Mouse (Mus musculus) CH12.LX (cell line): Measurements from ENCODE around the gene Zdhhc23. TPM values are rescaled to one million over a fixed set of nuclear protein-coding genes. Genes with fewer than 3 reads are reported as not detected.

Experiments used
- DNase-seq: peaks from one replicate; pipeline ENCODE4 v3.0.0-alpha.2; 2013; ENCODE audit errors: extremely low read depth
- H3K27ac ChIP-seq: 2 replicates; pipeline ENCODE4 v1.5.1; 2012; ENCODE audit warnings: low read depth, mild to moderate bottlenecking, control low read depth, moderate library complexity; ENCODE audit not compliant: insufficient read depth
- H3K27me3 ChIP-seq: replicated peaks from 2 replicates; pipeline ENCODE3; 2012; ENCODE audit warnings: inconsistent platforms
- H3K36me3 ChIP-seq, 2 experiments: replicated peaks in 1 of 2; 2 replicates each; pipeline versions ENCODE3 to v1.6.1; 2012; ENCODE audit warnings: inconsistent platforms in 1 of 2, low read length in 1 of 2, mild to moderate bottlenecking in 1 of 2, mixed read lengths in 1 of 2, moderate library complexity in 1 of 2; ENCODE audit not compliant: control insufficient read depth in 1 of 2, insufficient read depth in 1 of 2
- H3K4me1 ChIP-seq, 2 experiments: 2 replicates each; pipeline ENCODE4 v1.6.1; 2012; ENCODE audit warnings: inconsistent platforms in 1 of 2, moderate library complexity in 1 of 2; ENCODE audit not compliant: insufficient read depth in 2 of 2, control insufficient read depth in 1 of 2
- H3K4me2 ChIP-seq: 2 replicates; pipeline ENCODE4 v1.6.1; 2012; ENCODE audit warnings: low read depth, mild to moderate bottlenecking, control low read depth; ENCODE audit not compliant: poor library complexity, insufficient read depth, severe bottlenecking
- H3K4me3 ChIP-seq, 3 experiments: fragments of 150-350 bp in 1 of 3; sonication (generic) in 1 of 3; replicated peaks in 1 of 3; 2 replicates each; pipeline versions ENCODE3 to v1.5.1; 2011 to 2012; ENCODE audit warnings: low read depth in 2 of 3, low read length in 2 of 3, mild to moderate bottlenecking in 2 of 3, moderate library complexity in 2 of 3, control low read depth in 1 of 3, improper control_type of control experiment in 1 of 3, inconsistent platforms in 1 of 3, mixed read lengths in 1 of 3; ENCODE audit not compliant: poor library complexity in 1 of 3
- H3K79me2 ChIP-seq: replicated peaks from 2 replicates; pipeline ENCODE4 v1.6.1; 2012; ENCODE audit warnings: mild to moderate bottlenecking, moderate library complexity; ENCODE audit not compliant: control insufficient read depth, poor library complexity, insufficient read depth, severe bottlenecking; ENCODE audit errors: extremely low read depth
- H3K9ac ChIP-seq: 2 replicates; pipeline ENCODE4 v1.6.1; 2012; ENCODE audit warnings: low read depth, mild to moderate bottlenecking, control low read depth, moderate library complexity; ENCODE audit not compliant: insufficient read depth
- H3K9me3 ChIP-seq: replicated peaks from 2 replicates; pipeline ENCODE3; 2012; ENCODE audit warnings: low read length, inconsistent platforms, mixed read lengths
- BHLHE40 ChIP-seq: IDR thresholded peaks from 2 replicates; pipeline ENCODE4 v1.6.1; 2011; ENCODE audit warnings: mild to moderate bottlenecking, low read depth, low read length, improper control_type of control experiment
- CHD1 ChIP-seq: IDR thresholded peaks from 2 replicates; pipeline ENCODE4 v1.6.1; 2012; ENCODE audit warnings: low read depth, low read length, improper control_type of control experiment, inconsistent platforms
- CTCF ChIP-seq, 2 experiments: IDR thresholded peaks in 1 of 2; conservative IDR thresholded peaks in 1 of 2; 2 replicates each; pipeline ENCODE4 v1.5.1; 2011 to 2012; ENCODE audit warnings: low read depth in 2 of 2, low read length in 2 of 2, improper control_type of control experiment in 1 of 2, inconsistent platforms in 1 of 2, mild to moderate bottlenecking in 1 of 2, moderate library complexity in 1 of 2
- ELF1 ChIP-seq: IDR thresholded peaks from 2 replicates; pipeline ENCODE4 v1.6.1; 2014; ENCODE audit warnings: low read depth, mild to moderate bottlenecking, inconsistent platforms, low read length, improper control_type of control experiment
- EP300 ChIP-seq: IDR thresholded peaks from 2 replicates; pipeline ENCODE4 v1.6.1; 2011; ENCODE audit warnings: low read length, improper control_type of control experiment
- ETS1 ChIP-seq: conservative IDR thresholded peaks from 2 replicates; pipeline ENCODE4 v1.6.1; 2012; ENCODE audit warnings: low read depth, mild to moderate bottlenecking, inconsistent platforms, low read length, improper control_type of control experiment, moderate library complexity
- GABPA ChIP-seq: IDR thresholded peaks from 2 replicates; pipeline ENCODE4 v1.6.1; 2012; ENCODE audit warnings: low read depth, low read length, improper control_type of control experiment, inconsistent platforms; ENCODE audit not compliant: insufficient replicate concordance
- IRF4 ChIP-seq: IDR thresholded peaks from 2 replicates; pipeline ENCODE4 v1.6.1; 2014; ENCODE audit warnings: low read depth, mild to moderate bottlenecking, inconsistent platforms, low read length, improper control_type of control experiment
- JUN ChIP-seq: IDR thresholded peaks from 2 replicates; pipeline ENCODE4 v1.6.1; 2011; ENCODE audit warnings: low read depth, mild to moderate bottlenecking, low read length, improper control_type of control experiment, moderate library complexity; ENCODE audit not compliant: insufficient read depth
- JUND ChIP-seq: conservative IDR thresholded peaks from 2 replicates; pipeline ENCODE4 v1.6.1; 2011; ENCODE audit warnings: low read depth, low read length, improper control_type of control experiment
- MAX ChIP-seq: IDR thresholded peaks from 2 replicates; pipeline ENCODE4 v1.6.1; 2011; ENCODE audit warnings: low read length, improper control_type of control experiment
- MEF2A ChIP-seq: IDR thresholded peaks from 2 replicates; pipeline ENCODE4 v1.6.1; 2014; ENCODE audit warnings: low read depth, mild to moderate bottlenecking, inconsistent platforms, low read length, improper control_type of control experiment, borderline replicate concordance
- MXI1 ChIP-seq: IDR thresholded peaks from 2 replicates; pipeline ENCODE4 v1.6.1; 2011; ENCODE audit warnings: mild to moderate bottlenecking, low read depth, low read length, improper control_type of control experiment
- MYC ChIP-seq: IDR thresholded peaks from 2 replicates; pipeline ENCODE4 v1.6.1; 2011; ENCODE audit warnings: low read depth, mild to moderate bottlenecking, improper control_type of control experiment, low read length
- NELFE ChIP-seq: IDR thresholded peaks from 2 replicates; pipeline ENCODE4 v1.6.1; 2011; ENCODE audit warnings: low read depth, low read length, improper control_type of control experiment
- NRF1 ChIP-seq: IDR thresholded peaks from 2 replicates; pipeline ENCODE4 v1.6.1; 2014; ENCODE audit warnings: low read depth, mild to moderate bottlenecking, inconsistent platforms, low read length, improper control_type of control experiment, moderate library complexity
- PAX5 ChIP-seq: IDR thresholded peaks from 2 replicates; pipeline ENCODE4 v1.6.1; 2012; ENCODE audit warnings: low read length, inconsistent platforms, mixed read lengths
- POLR2A ChIP-seq: IDR thresholded peaks from 2 replicates; pipeline ENCODE4 v1.6.1; 2011; ENCODE audit warnings: low read depth, mild to moderate bottlenecking, improper control_type of control experiment, low read length
- RAD21 ChIP-seq: IDR thresholded peaks from 2 replicates; pipeline ENCODE4 v1.6.1; 2011; ENCODE audit warnings: low read depth, mild to moderate bottlenecking, low read length, improper control_type of control experiment, moderate library complexity
- RCOR1 ChIP-seq: conservative IDR thresholded peaks from 2 replicates; pipeline ENCODE4 v1.6.1; 2012; ENCODE audit warnings: low read depth, mild to moderate bottlenecking, inconsistent platforms, low read length, improper control_type of control experiment
- SIN3A ChIP-seq: IDR thresholded peaks from 2 replicates; pipeline ENCODE4 v1.6.1; 2012; ENCODE audit warnings: low read length, improper control_type of control experiment, inconsistent platforms
- TBP ChIP-seq: conservative IDR thresholded peaks from 2 replicates; pipeline ENCODE4 v1.6.1; 2011; ENCODE audit warnings: low read depth, low read length, improper control_type of control experiment
- TCF12 ChIP-seq: IDR thresholded peaks from 2 replicates; pipeline ENCODE4 v1.6.1; 2014; ENCODE audit warnings: low read depth, mild to moderate bottlenecking, inconsistent platforms, low read length, improper control_type of control experiment
- UBTF ChIP-seq: IDR thresholded peaks from 2 replicates; pipeline ENCODE4 v1.6.1; 2012; ENCODE audit warnings: low read depth, mild to moderate bottlenecking, inconsistent platforms, low read length, improper control_type of control experiment, moderate library complexity
- USF2 ChIP-seq: conservative IDR thresholded peaks from 2 replicates; pipeline ENCODE4 v1.6.1; 2011; ENCODE audit warnings: low read depth, low read length, improper control_type of control experiment
- ZC3H11A ChIP-seq: IDR thresholded peaks from 2 replicates; pipeline ENCODE4 v1.6.1; 2012; ENCODE audit warnings: low read depth, mild to moderate bottlenecking, inconsistent platforms, low read length, improper control_type of control experiment
- ZKSCAN1 ChIP-seq: IDR thresholded peaks from 2 replicates; pipeline ENCODE4 v1.6.1; 2012; ENCODE audit warnings: low read depth, inconsistent platforms, low read length, improper control_type of control experiment, borderline replicate concordance
- ZMIZ1 ChIP-seq: IDR thresholded peaks from 2 replicates; pipeline ENCODE4 v1.6.1; 2012; ENCODE audit warnings: low read depth, mild to moderate bottlenecking, inconsistent platforms, low read length, improper control_type of control experiment
- ZNF384 ChIP-seq: IDR thresholded peaks from 2 replicates; pipeline ENCODE4 v1.6.1; 2012; ENCODE audit warnings: low read depth, low read length, improper control_type of control experiment, inconsistent platforms
- dilution Hi-C: fragments of 300-500 bp; cut with MboI; formaldehyde crosslinking; loops from 2 replicates; pipeline ENCODE4 v1.14.3; 2020; ENCODE audit warnings: low sequenced_read_pairs; ENCODE audit not compliant: extremely low pct_unique_long_range_greater_than_20kb, extremely low pct_ligation_motif_present
- in situ Hi-C: fragments of 300-500 bp; cut with MboI; formaldehyde crosslinking; loops from 3 replicates; pipeline ENCODE4 v1.14.3; 2019; ENCODE audit warnings: low sequenced_read_pairs, low pct_ligation_motif_present, low pct_unique_long_range_greater_than_20kb, mixed read lengths
- polyA plus RNA-seq: library from polyadenylated mRNA; unstranded; fragments of >175 nt; gene quantifications from 2 replicates; pipeline ENCODE4 v1.2.1, GENCODE M21; 2012; ENCODE audit warnings: low read depth; ENCODE audit not compliant: insufficient read length
- total RNA-seq, 2 experiments: library from RNA; depleted of rRNA; stranded (reverse); fragments of 300-350 nt in 1 of 2; fragments of >200 nt in 1 of 2; gene quantifications; 2 replicates each; pipeline ENCODE4 v1.2.3; 2012 to 2014

Gene Zdhhc23
- total and polyA plus RNA-seq, 3 experiments: 0.20 to 0.68 (median 0.46) TPM

GRCm38 (mm10) chr16:43954913-43955312, 24.7 kb downstream of the Zdhhc23 start:
- in situ Hi-C loops (no loop called here), dilution Hi-C loops (no loop called here)
- TF ChIP-seq UBTF (no peak), ZKSCAN1 (no peak), ZC3H11A (no peak), TCF12 (no peak), JUN (no peak), MYC (no peak), NELFE (no peak), PAX5 (no peak), MEF2A (no peak), JUND (no peak), TBP (no peak)
- H3K79me2 ChIP-seq: no peaks in the 10 kb centered on the region
- DNase-seq: no peak
- peaks cover 8 to 28% of the 10 kb centered on the region in 2 experiments for H3K4me1 ChIP-seq
- no peak overlapping the region for H3K9ac ChIP-seq
- H3K4me2 ChIP-seq: no peak overlapping the region
- no peaks in the 10 kb centered on the region for H3K27me3 ChIP-seq
- no peaks in the 10 kb centered on the region for H3K9me3 ChIP-seq
- no peak overlapping the region for H3K27ac ChIP-seq
- H3K36me3 ChIP-seq: peaks cover 17 to 66% of the 10 kb centered on the region in 2 experiments
- no peak overlapping the region for H3K4me3 ChIP-seq

GRCm38 (mm10) chr16:43951591-43951990, 28.0 kb downstream of the Zdhhc23 start:
- Histone ChIP-seq H3K27me3 (no peaks in the 10 kb centered on the region), H3K79me2 (no peaks in the 10 kb centered on the region), H3K4me2 (no peak overlapping the region), H3K9ac (no peak overlapping the region), H3K27ac (no peak overlapping the region), H3K4me1 (peaks cover 8 to 34% of the 10 kb centered on the region in 2 experiments), H3K36me3 (peaks cover 3 to 44% of the 10 kb centered on the region in 2 experiments), H3K9me3 (no peaks in the 10 kb centered on the region), H3K4me3 (no peak overlapping the region)
- DNase-seq: peak; percentile 82
- no peak for TF ChIP-seq TBP
- peak; percentile 93 for TF ChIP-seq EP300
- 0 out of 2 replicates have a peak, but pooled peaks have one; percentile 46 for TF ChIP-seq MXI1
- TF ChIP-seq SIN3A: 0 out of 2 replicates have a peak, but pooled peaks have one; percentile 42
- TF ChIP-seq RAD21: no peak; the same call in 1 of the 2 replicates
- TF ChIP-seq TCF12: peak; percentile 73
- peak; percentile 35; the same call in 1 of the 2 replicates for TF ChIP-seq ETS1
- no peak for TF ChIP-seq POLR2A
- TF ChIP-seq MYC: peak; percentile 29; the same call in 1 of the 2 replicates
- TF ChIP-seq ZC3H11A: no peak
- TF ChIP-seq ZMIZ1: no peak
- TF ChIP-seq BHLHE40: peak; percentile 79
- no peak for TF ChIP-seq ZKSCAN1
- no peak for TF ChIP-seq NELFE
- peak; percentile 82 for TF ChIP-seq RCOR1
- TF ChIP-seq UBTF: no peak
- no peak for TF ChIP-seq ZNF384
- TF ChIP-seq NRF1: peak; percentile 40
- peak; percentile 56; the same call in 1 of the 2 replicates for TF ChIP-seq MAX
- peak; percentile 96 for TF ChIP-seq IRF4
- no peak for TF ChIP-seq JUN
- no peak for TF ChIP-seq JUND
- no peak for TF ChIP-seq USF2
- TF ChIP-seq ELF1: peak; percentile 51
- TF ChIP-seq CTCF (conservative IDR thresholded peaks at IDR 0.05 in 1 of 2, IDR thresholded peaks at IDR 0.05 in 1 of 2; ENCODE audit: low read depth in 2 of 2, low read length in 2 of 2): no peak
- no peak for TF ChIP-seq GABPA
- no peak for TF ChIP-seq CHD1
- dilution Hi-C loops (no loop called here), in situ Hi-C loops (no loop called here)
